Mouse (Mus musculus) adrenal gland, postnatal 36 days (tissue): ENCODE data around the gene Arl11. TPM values are rescaled to one million over a fixed set of nuclear protein-coding genes. Genes with fewer than 3 reads are reported as not detected.
A peak's percentile ranks its signal among the peaks of the same experiment; 100 is the strongest.

Experiments used
- DNase-seq, 2 experiments: peaks; one replicate each; pipeline ENCODE4 v3.0.0; 2021; ENCODE audit warnings: mixed read lengths in 1 of 2
- long read RNA-seq, 2 experiments: library from polyadenylated mRNA; stranded (forward); transcript quantifications; one replicate each; pipeline ENCODE4 v2.0.0; 2021; ENCODE audit warnings: borderline sequencing depth in 2 of 2
- total RNA-seq, 2 experiments: library from RNA; stranded (reverse); gene quantifications; 2 replicates each; pipeline ENCODE4 v1.2.3; 2021

Gene Arl11
- 1 to 10 TPM in 1 of 2 experiments, under 1 TPM in 1; 0.49 to 2.1 TPM for total RNA-seq
- long read RNA-seq, experiment 1, partial matches to known transcripts = 0 of 3 reads
- long read RNA-seq, experiment 1, other reads (novel, unspliced or antisense) = 0 of 3 reads
- long read RNA-seq, experiment 2 = 0 reads

- DNase-seq = no peak
Observed at GRCm38 (mm10) chr14:61309593-61309992, at the start of gene Arl11. Gene Arl11 (plus strand): TSS chr14:61309753.

- DNase-seq = no peak
Observed at GRCm38 (mm10) chr14:61267908-61268475, 41.6 kb upstream of the Arl11 start.

GRCm38 (mm10) chr14:61274414-61275198 lies 34.9 kb upstream of the Arl11 start:
- DNase-seq = no peak

- DNase-seq = peak; percentile 63 to 70
Observed at GRCm38 (mm10) chr14:61277285-61277684, 32.3 kb upstream of the Arl11 start.

GRCm38 (mm10) chr14:61278676-61279300 lies 30.8 kb upstream of the Arl11 start:
- DNase-seq = no peak

GRCm38 (mm10) chr14:61288606-61289286 lies 20.8 kb upstream of the Arl11 start:
- no peak for DNase-seq

GRCm38 (mm10) chr14:61290664-61291063 lies 18.9 kb upstream of the Arl11 start:
- peak; percentile 69 to 73 for DNase-seq

GRCm38 (mm10) chr14:61293884-61294737 lies 15.4 kb upstream of the Arl11 start:
- peak; percentile 68 to 75 for DNase-seq

- DNase-seq = peak; percentile 62 to 68
Observed at GRCm38 (mm10) chr14:61294738-61295079, 14.8 kb upstream of the Arl11 start.

- DNase-seq = no peak
Observed at GRCm38 (mm10) chr14:61299810-61300209, 9.7 kb upstream of the Arl11 start.

GRCm38 (mm10) chr14:61301323-61301722 lies 8.2 kb upstream of the Arl11 start:
- DNase-seq = no peak

GRCm38 (mm10) chr14:61302428-61302827 lies 7.1 kb upstream of the Arl11 start:
- no peak for DNase-seq

- DNase-seq = no peak
Observed at GRCm38 (mm10) chr14:61303969-61304609, 5.5 kb upstream of the Arl11 start.

- no peak for DNase-seq
Observed at GRCm38 (mm10) chr14:61310036-61310772, 651 bp downstream of the Arl11 start.

- DNase-seq = no peak
Observed at GRCm38 (mm10) chr14:61310963-61311362, 1.4 kb downstream of the Arl11 start.

GRCm38 (mm10) chr14:61316861-61317260 lies 7.3 kb downstream of the Arl11 start:
- peak; percentile 50 to 69 for DNase-seq

- DNase-seq = peak; percentile 25 to 64
Observed at GRCm38 (mm10) chr14:61320765-61321164, 11.2 kb downstream of the Arl11 start.

- DNase-seq = no peak
Observed at GRCm38 (mm10) chr14:61321200-61321599, 11.6 kb downstream of the Arl11 start.

GRCm38 (mm10) chr14:61322740-61323139 lies 13.2 kb downstream of the Arl11 start:
- no peak for DNase-seq

- peak; percentile 57 to 61 for DNase-seq
Observed at GRCm38 (mm10) chr14:61327007-61327406, 17.5 kb downstream of the Arl11 start.
